Mouse (Mus musculus) CH12.LX (cell line): ENCODE data around the gene Ngfr. TPM values are rescaled to one million over a fixed set of nuclear protein-coding genes. Genes with fewer than 3 reads are reported as not detected.

ENCODE experiments used
- DNase-seq: peaks from one replicate; pipeline ENCODE4 v3.0.0-alpha.2; 2013; ENCODE audit errors: extremely low read depth
- H3K27ac ChIP-seq: 2 replicates; pipeline ENCODE4 v1.5.1; 2012; ENCODE audit warnings: low read depth, mild to moderate bottlenecking, control low read depth, moderate library complexity; ENCODE audit not compliant: insufficient read depth
- H3K27me3 ChIP-seq: replicated peaks from 2 replicates; pipeline ENCODE3; 2012; ENCODE audit warnings: inconsistent platforms
- H3K36me3 ChIP-seq, 2 experiments: replicated peaks in 1 of 2; 2 replicates each; pipeline versions ENCODE3 to v1.6.1; 2012; ENCODE audit warnings: inconsistent platforms in 1 of 2, low read length in 1 of 2, mild to moderate bottlenecking in 1 of 2, mixed read lengths in 1 of 2, moderate library complexity in 1 of 2; ENCODE audit not compliant: control insufficient read depth in 1 of 2, insufficient read depth in 1 of 2
- H3K4me1 ChIP-seq, 2 experiments: 2 replicates each; pipeline ENCODE4 v1.6.1; 2012; ENCODE audit warnings: inconsistent platforms in 1 of 2, moderate library complexity in 1 of 2; ENCODE audit not compliant: insufficient read depth in 2 of 2, control insufficient read depth in 1 of 2
- H3K4me2 ChIP-seq: 2 replicates; pipeline ENCODE4 v1.6.1; 2012; ENCODE audit warnings: low read depth, mild to moderate bottlenecking, control low read depth; ENCODE audit not compliant: poor library complexity, insufficient read depth, severe bottlenecking
- H3K4me3 ChIP-seq, 3 experiments: fragments of 150-350 bp in 1 of 3; sonication (generic) in 1 of 3; replicated peaks in 1 of 3; 2 replicates each; pipeline versions ENCODE3 to v1.5.1; 2011 to 2012; ENCODE audit warnings: low read depth in 2 of 3, low read length in 2 of 3, mild to moderate bottlenecking in 2 of 3, moderate library complexity in 2 of 3, control low read depth in 1 of 3, improper control_type of control experiment in 1 of 3, inconsistent platforms in 1 of 3, mixed read lengths in 1 of 3; ENCODE audit not compliant: poor library complexity in 1 of 3
- H3K79me2 ChIP-seq: replicated peaks from 2 replicates; pipeline ENCODE4 v1.6.1; 2012; ENCODE audit warnings: mild to moderate bottlenecking, moderate library complexity; ENCODE audit not compliant: control insufficient read depth, poor library complexity, insufficient read depth, severe bottlenecking; ENCODE audit errors: extremely low read depth
- H3K9ac ChIP-seq: 2 replicates; pipeline ENCODE4 v1.6.1; 2012; ENCODE audit warnings: low read depth, mild to moderate bottlenecking, control low read depth, moderate library complexity; ENCODE audit not compliant: insufficient read depth
- H3K9me3 ChIP-seq: replicated peaks from 2 replicates; pipeline ENCODE3; 2012; ENCODE audit warnings: low read length, inconsistent platforms, mixed read lengths
- CTCF ChIP-seq, 2 experiments: IDR thresholded peaks in 1 of 2; conservative IDR thresholded peaks in 1 of 2; 2 replicates each; pipeline ENCODE4 v1.5.1; 2011 to 2012; ENCODE audit warnings: low read depth in 2 of 2, low read length in 2 of 2, improper control_type of control experiment in 1 of 2, inconsistent platforms in 1 of 2, mild to moderate bottlenecking in 1 of 2, moderate library complexity in 1 of 2
- IRF4 ChIP-seq: IDR thresholded peaks from 2 replicates; pipeline ENCODE4 v1.6.1; 2014; ENCODE audit warnings: low read depth, mild to moderate bottlenecking, inconsistent platforms, low read length, improper control_type of control experiment
- JUN ChIP-seq: IDR thresholded peaks from 2 replicates; pipeline ENCODE4 v1.6.1; 2011; ENCODE audit warnings: low read depth, mild to moderate bottlenecking, low read length, improper control_type of control experiment, moderate library complexity; ENCODE audit not compliant: insufficient read depth
- MAX ChIP-seq: IDR thresholded peaks from 2 replicates; pipeline ENCODE4 v1.6.1; 2011; ENCODE audit warnings: low read length, improper control_type of control experiment
- MYC ChIP-seq: IDR thresholded peaks from 2 replicates; pipeline ENCODE4 v1.6.1; 2011; ENCODE audit warnings: low read depth, mild to moderate bottlenecking, improper control_type of control experiment, low read length
- NELFE ChIP-seq: IDR thresholded peaks from 2 replicates; pipeline ENCODE4 v1.6.1; 2011; ENCODE audit warnings: low read depth, low read length, improper control_type of control experiment
- NRF1 ChIP-seq: IDR thresholded peaks from 2 replicates; pipeline ENCODE4 v1.6.1; 2014; ENCODE audit warnings: low read depth, mild to moderate bottlenecking, inconsistent platforms, low read length, improper control_type of control experiment, moderate library complexity
- PAX5 ChIP-seq: IDR thresholded peaks from 2 replicates; pipeline ENCODE4 v1.6.1; 2012; ENCODE audit warnings: low read length, inconsistent platforms, mixed read lengths
- RAD21 ChIP-seq: IDR thresholded peaks from 2 replicates; pipeline ENCODE4 v1.6.1; 2011; ENCODE audit warnings: low read depth, mild to moderate bottlenecking, low read length, improper control_type of control experiment, moderate library complexity
- SIN3A ChIP-seq: IDR thresholded peaks from 2 replicates; pipeline ENCODE4 v1.6.1; 2012; ENCODE audit warnings: low read length, improper control_type of control experiment, inconsistent platforms
- SMC3 ChIP-seq: IDR thresholded peaks from 2 replicates; pipeline ENCODE4 v1.6.1; 2011; ENCODE audit warnings: low read depth, low read length, improper control_type of control experiment
- ZNF384 ChIP-seq: IDR thresholded peaks from 2 replicates; pipeline ENCODE4 v1.6.1; 2012; ENCODE audit warnings: low read depth, low read length, improper control_type of control experiment, inconsistent platforms
- dilution Hi-C: fragments of 300-500 bp; cut with MboI; formaldehyde crosslinking; loops from 2 replicates; pipeline ENCODE4 v1.14.3; 2020; ENCODE audit warnings: low sequenced_read_pairs; ENCODE audit not compliant: extremely low pct_unique_long_range_greater_than_20kb, extremely low pct_ligation_motif_present
- in situ Hi-C: fragments of 300-500 bp; cut with MboI; formaldehyde crosslinking; loops from 3 replicates; pipeline ENCODE4 v1.14.3; 2019; ENCODE audit warnings: low sequenced_read_pairs, low pct_ligation_motif_present, low pct_unique_long_range_greater_than_20kb, mixed read lengths
- polyA plus RNA-seq: library from polyadenylated mRNA; unstranded; fragments of >175 nt; gene quantifications from 2 replicates; pipeline ENCODE4 v1.2.1, GENCODE M21; 2012; ENCODE audit warnings: low read depth; ENCODE audit not compliant: insufficient read length
- total RNA-seq, 2 experiments: library from RNA; depleted of rRNA; stranded (reverse); fragments of 300-350 nt in 1 of 2; fragments of >200 nt in 1 of 2; gene quantifications; 2 replicates each; pipeline ENCODE4 v1.2.3; 2012 to 2014

The Ngfr gene
- total and polyA plus RNA-seq, 3 experiments = not detected

- H3K4me2 ChIP-seq = no peak overlapping the region
- peaks cover 0 to 11% of the 10 kb centered on the region in 2 experiments; a peak in 2 of 4 replicates for H3K4me1 ChIP-seq
- no peak for DNase-seq
- no peak overlapping the region for H3K9ac ChIP-seq
- H3K9me3 ChIP-seq = no peaks in the 10 kb centered on the region
- TF ChIP-seq PAX5 (no peak), ZNF384 (peak; percentile 27; the same call in 1 of the 2 replicates)
- TF ChIP-seq, all 38 proteins: peak for 1
- dilution Hi-C loops (no loop called here), in situ Hi-C loops (no loop called here)
- Histone ChIP-seq H3K27ac (no peak overlapping the region), H3K4me3 (no peak overlapping the region), H3K36me3 (no peaks in the 10 kb centered on the region), H3K79me2 (no peaks in the 10 kb centered on the region), H3K27me3 (peaks cover 95% of the 10 kb centered on the region)
Observed at GRCm38 (mm10) chr11:95589195-95589594, 1.7 kb upstream of the Ngfr start.

GRCm38 (mm10) chr11:95586751-95587422, 648 bp downstream of the Ngfr start:
- Histone ChIP-seq H3K36me3 (no peaks in the 10 kb centered on the region), H3K27me3 (peaks cover 95% of the 10 kb centered on the region), H3K79me2 (no peaks in the 10 kb centered on the region), H3K27ac (no peak overlapping the region), H3K4me1 (peaks cover 0 to 11% of the 10 kb centered on the region in 2 experiments; a peak in 2 of 4 replicates), H3K9me3 (no peaks in the 10 kb centered on the region), H3K4me3 (peak overlapping the region in 1 of 3 experiments; percentile 10), H3K4me2 (peak overlapping the region; percentile 75), H3K9ac (no peak overlapping the region)
- TF ChIP-seq IRF4 = no peak
- 0 out of 2 replicates have a peak, but pooled peaks have one; percentile 2 for TF ChIP-seq NELFE
- 0 out of 2 replicates have a peak, but pooled peaks have one; percentile 19 for TF ChIP-seq SIN3A
- in situ Hi-C loops = no loop called here
- dilution Hi-C loops = no loop called here
- DNase-seq = no peak

DNA sequence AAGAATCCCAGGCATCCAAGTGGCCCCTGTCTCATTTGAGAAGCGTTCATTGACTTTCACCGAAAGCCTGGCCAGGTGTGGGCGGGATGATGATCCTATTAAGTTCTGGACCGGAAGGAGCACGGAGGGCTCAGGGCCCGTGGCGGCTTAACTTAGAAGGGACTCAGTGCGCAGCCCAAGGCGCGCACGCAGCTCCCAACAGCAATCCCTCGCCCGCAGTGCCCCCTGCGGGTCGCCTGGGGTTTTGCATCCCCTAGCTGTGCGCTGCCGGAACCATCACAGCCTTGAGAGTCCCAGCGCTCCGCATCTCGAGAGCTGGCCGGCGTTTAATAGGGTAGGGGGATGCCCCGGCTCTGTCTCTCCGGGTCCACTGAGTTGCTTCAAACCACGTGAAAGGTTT, 1.4 kb downstream of the Ngfr start:
- dilution Hi-C loops = no loop called here
- H3K27me3 ChIP-seq = peaks cover 97% of the 10 kb centered on the region
- no peak overlapping the region for H3K27ac ChIP-seq
- H3K9me3 ChIP-seq = no peaks in the 10 kb centered on the region
- TF ChIP-seq SMC3 (peak; percentile 68), MAX (no peak), MYC (no peak), JUN (no peak), NELFE (0 out of 2 replicates have a peak, but pooled peaks have one; percentile 2), NRF1 (peak; percentile 86), RAD21 (peak; percentile 68), CTCF (conservative IDR thresholded peaks at IDR 0.05 in 1 of 2, IDR thresholded peaks at IDR 0.05 in 1 of 2; ENCODE audit: low read depth in 2 of 2, low read length in 2 of 2) (peak; percentile 29 to 89; a peak in 3 of 4 replicates)
- peaks cover 0 to 11% of the 10 kb centered on the region in 2 experiments; a peak in 2 of 4 replicates for H3K4me1 ChIP-seq
- in situ Hi-C loops = no loop called here
- no peaks in the 10 kb centered on the region for H3K36me3 ChIP-seq
- H3K4me2 ChIP-seq = peak overlapping the region; percentile 75
- H3K9ac ChIP-seq = no peak overlapping the region
- H3K79me2 ChIP-seq = no peaks in the 10 kb centered on the region
- no peak overlapping the region for H3K4me3 ChIP-seq
- DNase-seq = peak; percentile 53
